Mouse (Mus musculus): Measurements from ENCODE around the gene Cacna1e.

GRCm38 (mm10) chr1:154729269-154729980 lies 154.9 kb downstream of the Cacna1e start:
- peak; percentile 93 for TF ChIP-seq CTCF (IDR thresholded peaks at IDR 0.05; ENCODE audit: low read depth)
- TF ChIP-seq EP300 (optimal IDR thresholded peaks at IDR 0.05): no peak
